Mouse (Mus musculus) thymus, adult 2 months (tissue): ENCODE measurements around the gene Gas2l1.

Source experiments
- CTCF ChIP-seq: fragments of 200-500 bp; IDR thresholded peaks from 2 replicates; pipeline ENCODE4 v1.5.1; 2012; ENCODE audit warnings: mild to moderate bottlenecking, control low read depth, low read length, moderate library complexity, borderline replicate concordance; ENCODE audit not compliant: control insufficient read depth, poor library complexity, insufficient read depth; ENCODE audit errors: extremely low read depth
- POLR2A ChIP-seq: fragments of 200-500 bp; IDR thresholded peaks from 2 replicates; pipeline ENCODE4 v1.6.1; 2012; ENCODE audit warnings: mild to moderate bottlenecking, low read length, control low read depth, moderate library complexity; ENCODE audit not compliant: control insufficient read depth, poor library complexity, insufficient read depth; ENCODE audit errors: extremely low read depth

GRCm38 (mm10) chr11:5007186-5007585 lies 57.9 kb downstream of the Gas2l1 start:
- TF ChIP-seq POLR2A (no peak), CTCF (no peak)
